Mouse (Mus musculus): ENCODE results near the gene Rnf39. TPM values are rescaled to one million over a fixed set of nuclear protein-coding genes. Genes with fewer than 3 reads are reported as not detected.
"Not testable (repeated sequence)": the region's sequence is repeated elsewhere in the genome, so short reads cannot be mapped to it uniquely, and the experiment has no call there.

Rnf39 gene
- polyA plus RNA-seq, 1 experiment, result not detected

- TF ChIP-seq GATA1 (IDR thresholded peaks at IDR 0.05; ENCODE audit: low read length) (no peak), TAL1 (IDR thresholded peaks at IDR 0.05; ENCODE audit: low read length) (no peak)
- peaks cover 31% of the 10 kb centered on the region for H3K27me3 ChIP-seq (ENCODE audit: control insufficient read depth)
- H3K36me3 ChIP-seq (ENCODE audit: control insufficient read depth), result no peaks in the 10 kb centered on the region
- H3K4me1 ChIP-seq (ENCODE audit: control insufficient read depth), result no peaks in the 10 kb centered on the region
- H3K9me3 ChIP-seq (ENCODE audit: control insufficient read depth, low read length), result no peaks in the 10 kb centered on the region
- H3K4me3 ChIP-seq (replicated peaks), result no peak within 1 kb of the TSS
Observed at GRCm38 (mm10) chr17:36989437-36989836, 46.7 kb downstream of the Rnf39 start, which contains the start of gene H2-M5. H2-M5 (minus strand) TSS chr17:36989537.

GRCm38 (mm10) chr17:36990630-36991029, 47.9 kb downstream of the Rnf39 start:
- peaks cover 31% of the 10 kb centered on the region for H3K27me3 ChIP-seq (ENCODE audit: control insufficient read depth)
- H3K4me3 ChIP-seq (replicated peaks); H3K9me3 ChIP-seq (ENCODE audit: control insufficient read depth, low read length); H3K36me3 ChIP-seq (ENCODE audit: control insufficient read depth); H3K4me1 ChIP-seq (ENCODE audit: control insufficient read depth): not testable (repeated sequence)

- Histone ChIP-seq H3K4me1 (ENCODE audit: control insufficient read depth) (no peaks in the 10 kb centered on the region), H3K9me3 (ENCODE audit: control insufficient read depth, low read length) (no peaks in the 10 kb centered on the region), H3K27me3 (ENCODE audit: control insufficient read depth) (peaks cover 23% of the 10 kb centered on the region), H3K36me3 (ENCODE audit: control insufficient read depth) (no peaks in the 10 kb centered on the region), H3K4me3 (replicated peaks) (no peak overlapping the region)
- TF ChIP-seq TAL1 (IDR thresholded peaks at IDR 0.05; ENCODE audit: low read length), result no peak
- no peak for TF ChIP-seq GATA1 (IDR thresholded peaks at IDR 0.05; ENCODE audit: low read length)
Observed at GRCm38 (mm10) chr17:36992336-36993104, 49.8 kb downstream of the Rnf39 start.

GRCm38 (mm10) chr17:36993770-36994325, 51.1 kb downstream of the Rnf39 start:
- TF ChIP-seq GATA1 (IDR thresholded peaks at IDR 0.05; ENCODE audit: low read length), result no peak
- Histone ChIP-seq H3K4me1 (ENCODE audit: control insufficient read depth) (no peaks in the 10 kb centered on the region), H3K4me3 (replicated peaks) (no peak overlapping the region), H3K27me3 (ENCODE audit: control insufficient read depth) (peaks cover 10% of the 10 kb centered on the region), H3K9me3 (ENCODE audit: control insufficient read depth, low read length) (no peaks in the 10 kb centered on the region), H3K36me3 (ENCODE audit: control insufficient read depth) (no peaks in the 10 kb centered on the region)

DNA sequence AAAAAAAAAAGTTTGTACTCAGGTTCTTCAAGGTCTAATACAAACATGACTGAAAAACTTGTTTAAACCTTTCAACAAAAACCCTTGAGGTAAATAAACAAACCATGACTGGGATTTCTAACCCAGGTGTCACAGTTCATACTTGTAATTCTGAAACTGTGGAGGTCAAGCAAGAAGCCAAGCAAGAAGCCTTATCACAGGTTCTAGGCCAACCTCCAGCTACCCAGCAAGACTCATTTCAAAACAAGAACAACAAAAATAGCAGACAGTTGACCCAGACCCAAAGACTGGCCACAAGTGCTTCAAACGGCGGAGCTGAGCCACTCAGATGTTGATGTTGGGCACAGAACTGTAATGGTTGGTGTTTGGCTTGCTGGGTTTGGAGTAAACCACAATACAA, 51.8 kb downstream of the Rnf39 start:
- Histone ChIP-seq H3K27me3 (ENCODE audit: control insufficient read depth) (peaks cover 3% of the 10 kb centered on the region), H3K4me3 (replicated peaks) (no peak overlapping the region), H3K4me1 (ENCODE audit: control insufficient read depth) (no peaks in the 10 kb centered on the region), H3K9me3 (ENCODE audit: control insufficient read depth, low read length) (no peaks in the 10 kb centered on the region), H3K36me3 (ENCODE audit: control insufficient read depth) (no peaks in the 10 kb centered on the region)
- TF ChIP-seq GATA1 (IDR thresholded peaks at IDR 0.05; ENCODE audit: low read length), result no peak
- no peak for TF ChIP-seq TAL1 (IDR thresholded peaks at IDR 0.05; ENCODE audit: low read length)

- Histone ChIP-seq H3K4me1 (ENCODE audit: control insufficient read depth) (no peaks in the 10 kb centered on the region), H3K4me3 (replicated peaks) (no peak overlapping the region), H3K36me3 (ENCODE audit: control insufficient read depth) (no peaks in the 10 kb centered on the region), H3K27me3 (ENCODE audit: control insufficient read depth) (0 out of 2 replicates have a peak, but pooled peaks cover 2% of the 10 kb centered on the region), H3K9me3 (ENCODE audit: control insufficient read depth, low read length) (no peaks in the 10 kb centered on the region)
- TF ChIP-seq GATA1 (IDR thresholded peaks at IDR 0.05; ENCODE audit: low read length) (no peak), TAL1 (IDR thresholded peaks at IDR 0.05; ENCODE audit: low read length) (no peak)
Observed at GRCm38 (mm10) chr17:36995448-36995847, 52.7 kb downstream of the Rnf39 start.

GRCm38 (mm10) chr17:36997033-36997735, 54.5 kb downstream of the Rnf39 start:
- no peaks in the 10 kb centered on the region for H3K36me3 ChIP-seq (ENCODE audit: control insufficient read depth)
- H3K9me3 ChIP-seq (ENCODE audit: control insufficient read depth, low read length), result no peaks in the 10 kb centered on the region
- H3K27me3 ChIP-seq (ENCODE audit: control insufficient read depth), result peaks cover 8% of the 10 kb centered on the region
- no peak for TF ChIP-seq TAL1 (IDR thresholded peaks at IDR 0.05; ENCODE audit: low read length)
- TF ChIP-seq GATA1 (IDR thresholded peaks at IDR 0.05; ENCODE audit: low read length), result no peak
- H3K4me1 ChIP-seq (ENCODE audit: control insufficient read depth), result no peaks in the 10 kb centered on the region
- H3K4me3 ChIP-seq (replicated peaks), result no peak overlapping the region

Other genes starting within 250 kb of the Rnf39 start
- gene H2-M10.5, start 170.0 kb upstream of the Rnf39 start, polyA plus RNA-seq (2012), result not detected in 2 replicates
- gene H2-M10.6, start 130.7 kb upstream of the Rnf39 start, polyA plus RNA-seq (2012), result not detected in 2 replicates
- gene Trim26, start 105.8 kb upstream of the Rnf39 start, polyA plus RNA-seq (2012), result 2.5 and 2.7 TPM in 2 replicates
- gene Trim15, start 75.7 kb upstream of the Rnf39 start, polyA plus RNA-seq (2012), result 0.08 TPM in 2 replicates
- gene Trim10, start 73.3 kb upstream of the Rnf39 start, polyA plus RNA-seq (2012), result 33.1 and 48.3 TPM in 2 replicates
- not detected in 2 replicates for gene Trim40, start 52.8 kb upstream of the Rnf39 start, polyA plus RNA-seq (2012)
- gene Trim31, start 44.8 kb upstream of the Rnf39 start, polyA plus RNA-seq (2012), result 0.02 TPM in 1 of 2 replicates, not detected in the other
- 7.6 and 9.0 TPM in 2 replicates for gene Ppp1r11, start 8.8 kb downstream of the Rnf39 start, polyA plus RNA-seq (2012)
- 0.28 and 0.48 TPM in 2 replicates for gene Znrd1, start 15.6 kb downstream of the Rnf39 start, polyA plus RNA-seq (2012)
- gene Znrd1as, start 15.7 kb downstream of the Rnf39 start, polyA plus RNA-seq (2012), result 0.04 and 0.07 TPM in 2 replicates
- not detected in 2 replicates for gene 2410137M14Rik, start 38.3 kb downstream of the Rnf39 start, polyA plus RNA-seq (2012)
- gene H2-M5, start 46.6 kb downstream of the Rnf39 start, polyA plus RNA-seq (2012), result not detected in 2 replicates
- gene Zfp57, start 58.2 kb downstream of the Rnf39 start, polyA plus RNA-seq (2012), result not detected in 2 replicates
- not detected in 2 replicates for gene Mog, start 80.5 kb downstream of the Rnf39 start, polyA plus RNA-seq (2012)
- gene Gabbr1, start 103.0 kb downstream of the Rnf39 start, polyA plus RNA-seq (2012), result 0.08 TPM in 1 of 2 replicates, not detected in the other
- gene Olfr90, start 145.6 kb downstream of the Rnf39 start, polyA plus RNA-seq (2012), result not detected in 2 replicates
- 0.04 TPM in 1 of 2 replicates, not detected in the other for gene Olfr91, start 155.4 kb downstream of the Rnf39 start, polyA plus RNA-seq (2012)
- gene Olfr92, start 177.2 kb downstream of the Rnf39 start, polyA plus RNA-seq (2012), result not detected in 2 replicates
- gene Olfr93, start 218.6 kb downstream of the Rnf39 start, polyA plus RNA-seq (2012), result not detected in 2 replicates

Data from erythroblast, embryonic 14.5 days (primary cell).